Mouse (Mus musculus): ENCODE results near the gene Itga6. TPM values are rescaled to one million over a fixed set of nuclear protein-coding genes. Genes with fewer than 3 reads are reported as not detected.
"Not testable (repeated sequence)": the region's sequence is repeated elsewhere in the genome, so short reads cannot be mapped to it uniquely, and the experiment has no call there.

Itga6 gene
- polyA plus RNA-seq, 1 experiment from 2014 or later: 78.2 TPM

DNA sequence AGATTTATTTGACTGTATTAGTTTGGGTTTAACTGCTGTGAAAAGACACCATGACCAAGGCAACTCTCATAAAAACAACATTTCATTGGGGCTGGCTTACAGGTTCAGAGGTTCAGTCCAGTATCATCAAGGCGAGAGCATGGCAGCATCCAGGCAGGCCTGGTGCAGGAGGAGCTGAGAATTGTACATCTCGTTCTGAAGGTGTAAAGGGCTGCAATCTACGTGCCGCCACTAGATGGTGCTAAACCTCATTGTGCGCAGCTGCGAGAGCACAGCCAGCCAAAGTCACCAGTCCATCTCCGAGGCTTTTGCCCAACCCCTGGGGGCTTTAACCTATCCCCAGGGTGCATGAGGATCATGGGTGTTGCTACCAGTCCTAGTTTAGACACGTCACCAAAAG is 106.7 kb downstream of the Itga6 start:
- peak; percentile 61 for ATAC-seq
- not testable (repeated sequence) for H3K27ac ChIP-seq (ENCODE audit: low read length); H3K4me2 ChIP-seq (replicated peaks; ENCODE audit: low read depth, low read length); H3K36me3 ChIP-seq (ENCODE audit: insufficient read depth, low read length); H3K4me1 ChIP-seq (ENCODE audit: insufficient read depth, low read depth, low read length); H3K9ac ChIP-seq (replicated peaks; ENCODE audit: low read depth); H3K27me3 ChIP-seq (replicated peaks; ENCODE audit: insufficient read depth, low read length); H3K4me3 ChIP-seq (ENCODE audit: low read depth, low read length); H3K9me3 ChIP-seq (ENCODE audit: low read length)
- DNase-seq (ENCODE audit: low spot score): peak; percentile 33
- WGBS: 10% methylated on average over 6 of the region's 8 CpGs
- peak; percentile 67 for TF ChIP-seq CTCF (IDR thresholded peaks at IDR 0.05)

DNA sequence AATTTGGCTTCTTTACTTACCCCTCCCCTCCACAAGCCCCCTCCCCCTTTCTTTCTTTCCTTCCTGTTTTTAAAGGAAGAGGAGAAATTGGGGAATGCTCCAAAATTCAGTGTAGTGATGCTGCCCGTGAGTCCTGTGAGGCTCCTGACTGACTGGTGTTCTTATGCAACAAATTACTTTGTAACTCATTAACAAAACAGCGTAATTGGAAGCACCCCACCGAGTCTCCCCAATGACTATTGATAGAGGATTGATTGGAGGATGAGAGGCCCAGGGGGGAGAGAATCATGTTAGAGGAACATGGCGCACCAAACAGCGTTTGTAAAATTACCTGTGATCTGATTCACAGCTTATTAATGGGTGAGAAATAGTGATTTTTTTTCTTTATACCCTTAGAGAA is 109.7 kb downstream of the Itga6 start:
- DNase-seq (ENCODE audit: low spot score): no peak
- no peaks in the 10 kb centered on the region for H3K4me1 ChIP-seq (ENCODE audit: insufficient read depth, low read depth, low read length)
- H3K27me3 ChIP-seq (replicated peaks; ENCODE audit: insufficient read depth, low read length): no peaks in the 10 kb centered on the region
- H3K4me3 ChIP-seq (ENCODE audit: low read depth, low read length): no peak overlapping the region
- no peak for TF ChIP-seq EP300 (IDR thresholded peaks at IDR 0.05)
- no peak for TF ChIP-seq CTCF (IDR thresholded peaks at IDR 0.05)
- H3K9ac ChIP-seq (replicated peaks; ENCODE audit: low read depth): no peak overlapping the region
- WGBS: 83% methylated on average over 5 of the region's 5 CpGs
- no peaks in the 10 kb centered on the region for H3K9me3 ChIP-seq (ENCODE audit: low read length)
- H3K27ac ChIP-seq (ENCODE audit: low read length): no peak overlapping the region
- ATAC-seq: no peak
- H3K4me2 ChIP-seq (replicated peaks; ENCODE audit: low read depth, low read length): no peak overlapping the region
- no peaks in the 10 kb centered on the region for H3K36me3 ChIP-seq (ENCODE audit: insufficient read depth, low read length)

DNA sequence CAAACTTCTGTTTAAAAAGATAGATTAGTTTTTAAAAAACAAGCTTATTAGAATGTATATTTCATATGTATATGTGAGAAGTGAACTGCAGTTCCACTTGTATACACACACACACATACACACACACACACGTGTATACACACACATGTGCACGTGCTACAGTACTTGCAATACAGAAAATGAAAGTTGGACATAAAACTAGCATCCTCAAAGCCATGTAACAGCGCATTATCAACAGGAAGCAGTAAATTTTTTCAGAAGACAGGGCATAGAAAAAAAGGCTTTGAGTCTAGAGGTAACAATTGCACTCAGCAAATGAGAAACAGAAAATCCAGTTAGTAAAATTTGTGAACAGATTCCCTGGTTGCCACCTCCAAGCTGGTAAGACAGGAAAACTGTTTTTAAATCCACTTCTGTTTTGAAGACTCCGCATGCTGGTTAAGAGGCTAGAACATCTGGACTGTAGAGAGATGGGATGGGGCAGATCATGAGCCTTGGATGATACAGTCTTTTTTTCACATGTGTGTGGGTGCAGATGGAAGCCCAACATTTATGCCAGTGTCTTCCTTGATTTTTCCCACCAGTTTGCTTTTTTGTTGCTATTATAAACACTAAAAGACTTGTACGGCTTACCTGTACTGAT is 118.2 kb downstream of the Itga6 start:
- Histone ChIP-seq H3K4me1 (ENCODE audit: insufficient read depth, low read depth, low read length) (no peaks in the 10 kb centered on the region), H3K4me2 (replicated peaks; ENCODE audit: low read depth, low read length) (no peak overlapping the region), H3K27me3 (replicated peaks; ENCODE audit: insufficient read depth, low read length) (no peaks in the 10 kb centered on the region), H3K4me3 (ENCODE audit: low read depth, low read length) (no peak overlapping the region), H3K9ac (replicated peaks; ENCODE audit: low read depth) (no peak overlapping the region), H3K36me3 (ENCODE audit: insufficient read depth, low read length) (no peaks in the 10 kb centered on the region), H3K9me3 (ENCODE audit: low read length) (no peaks in the 10 kb centered on the region), H3K27ac (ENCODE audit: low read length) (no peak overlapping the region)
- no peak for ATAC-seq
- TF ChIP-seq EP300 (IDR thresholded peaks at IDR 0.05): no peak
- TF ChIP-seq CTCF (IDR thresholded peaks at IDR 0.05): no peak
- no peak for DNase-seq (ENCODE audit: low spot score)
- WGBS: 78% methylated on average over 5 of the region's 5 CpGs

DNA sequence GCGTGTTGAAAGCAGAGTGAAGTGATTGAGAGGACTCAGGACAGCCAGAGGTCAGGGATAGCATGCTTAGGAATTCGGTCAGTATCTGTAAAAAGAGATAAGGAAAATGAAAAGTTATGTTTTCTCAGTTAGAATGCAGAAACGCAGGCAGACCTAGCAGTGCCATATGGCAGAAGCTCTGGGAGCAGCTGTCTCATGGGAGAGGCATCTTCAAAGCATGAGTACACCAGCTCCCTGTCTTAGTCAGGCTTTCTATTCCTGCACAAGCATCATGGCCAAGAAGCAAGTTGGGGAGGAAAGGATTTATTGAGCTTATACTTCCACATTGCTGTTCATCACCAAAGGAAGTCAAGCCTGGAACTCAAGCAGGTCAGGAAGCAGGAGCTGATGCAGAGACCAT is 119.6 kb downstream of the Itga6 start:
- no peak for DNase-seq (ENCODE audit: low spot score)
- no peak overlapping the region for H3K9ac ChIP-seq (replicated peaks; ENCODE audit: low read depth)
- TF ChIP-seq EP300 (IDR thresholded peaks at IDR 0.05) (no peak), CTCF (IDR thresholded peaks at IDR 0.05) (no peak)
- no peak overlapping the region for H3K4me3 ChIP-seq (ENCODE audit: low read depth, low read length)
- no peaks in the 10 kb centered on the region for H3K4me1 ChIP-seq (ENCODE audit: insufficient read depth, low read depth, low read length)
- no peaks in the 10 kb centered on the region for H3K36me3 ChIP-seq (ENCODE audit: insufficient read depth, low read length)
- ATAC-seq: no peak
- H3K9me3 ChIP-seq (ENCODE audit: low read length): no peaks in the 10 kb centered on the region
- WGBS: 30% methylated on average over 3 of the region's 3 CpGs
- H3K27ac ChIP-seq (ENCODE audit: low read length): no peak overlapping the region
- no peaks in the 10 kb centered on the region for H3K27me3 ChIP-seq (replicated peaks; ENCODE audit: insufficient read depth, low read length)
- no peak overlapping the region for H3K4me2 ChIP-seq (replicated peaks; ENCODE audit: low read depth, low read length)

DNA sequence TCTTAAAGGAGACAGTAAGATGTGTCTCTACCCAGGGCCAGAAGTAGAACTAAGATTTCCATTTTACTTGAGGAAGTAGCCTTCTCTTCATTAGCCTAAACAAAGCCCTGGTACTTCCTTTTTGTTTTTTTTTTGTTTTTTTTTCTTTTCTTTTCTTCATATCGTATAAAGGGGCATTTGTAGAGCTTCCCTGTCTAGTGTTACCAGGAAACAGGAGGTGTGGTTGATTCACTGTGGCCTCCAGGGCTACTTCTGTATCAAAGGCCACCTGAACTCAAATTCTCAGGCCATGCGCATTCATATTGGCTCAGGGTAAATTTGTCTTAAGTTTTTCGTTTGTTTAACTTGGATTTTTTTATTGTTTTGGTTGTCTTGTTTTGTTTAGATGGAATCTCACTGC is 120.5 kb downstream of the Itga6 start:
- Histone ChIP-seq H3K27ac (ENCODE audit: low read length) (no peak overlapping the region), H3K4me2 (replicated peaks; ENCODE audit: low read depth, low read length) (no peak overlapping the region), H3K9me3 (ENCODE audit: low read length) (no peaks in the 10 kb centered on the region), H3K4me1 (ENCODE audit: insufficient read depth, low read depth, low read length) (no peaks in the 10 kb centered on the region), H3K36me3 (ENCODE audit: insufficient read depth, low read length) (no peaks in the 10 kb centered on the region), H3K9ac (replicated peaks; ENCODE audit: low read depth) (no peak overlapping the region), H3K4me3 (ENCODE audit: low read depth, low read length) (no peak overlapping the region), H3K27me3 (replicated peaks; ENCODE audit: insufficient read depth, low read length) (no peaks in the 10 kb centered on the region)
- WGBS: 50% methylated on average over 3 of the region's 3 CpGs
- DNase-seq (ENCODE audit: low spot score) (no peak), ATAC-seq (no peak)
- TF ChIP-seq EP300 (IDR thresholded peaks at IDR 0.05) (no peak), CTCF (IDR thresholded peaks at IDR 0.05) (no peak)

DNA sequence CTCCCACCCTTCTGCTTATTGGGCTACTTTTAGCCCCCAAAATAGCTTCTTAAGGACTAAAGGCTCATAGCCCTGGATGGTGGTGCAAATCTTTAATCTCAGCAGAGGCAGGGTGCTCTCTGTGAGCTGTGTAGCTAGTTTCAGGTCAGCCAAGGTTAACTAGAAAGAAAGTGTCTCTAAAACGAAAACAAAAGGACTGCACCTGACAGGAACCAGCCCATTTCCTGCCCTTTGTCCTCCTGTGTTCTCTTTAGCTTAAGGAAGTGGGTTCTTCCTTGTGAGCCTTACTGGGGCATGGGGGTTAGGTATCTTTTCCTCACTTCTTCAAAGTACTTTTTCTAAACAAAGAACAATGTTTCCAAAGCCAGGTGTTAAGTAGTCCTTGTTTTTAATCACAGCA is 121.1 kb downstream of the Itga6 start:
- Histone ChIP-seq H3K27ac (ENCODE audit: low read length) (no peak overlapping the region), H3K4me1 (ENCODE audit: insufficient read depth, low read depth, low read length) (no peaks in the 10 kb centered on the region), H3K4me3 (ENCODE audit: low read depth, low read length) (no peak overlapping the region), H3K9ac (replicated peaks; ENCODE audit: low read depth) (no peak overlapping the region), H3K27me3 (replicated peaks; ENCODE audit: insufficient read depth, low read length) (no peaks in the 10 kb centered on the region), H3K9me3 (ENCODE audit: low read length) (no peaks in the 10 kb centered on the region), H3K36me3 (ENCODE audit: insufficient read depth, low read length) (no peaks in the 10 kb centered on the region), H3K4me2 (replicated peaks; ENCODE audit: low read depth, low read length) (no peak overlapping the region)
- peak; percentile 42 for DNase-seq (ENCODE audit: low spot score)
- no peak for ATAC-seq
- WGBS: 48% methylated on average over 1 of the region's 1 CpGs
- TF ChIP-seq CTCF (IDR thresholded peaks at IDR 0.05): no peak
- no peak for TF ChIP-seq EP300 (IDR thresholded peaks at IDR 0.05)

DNA sequence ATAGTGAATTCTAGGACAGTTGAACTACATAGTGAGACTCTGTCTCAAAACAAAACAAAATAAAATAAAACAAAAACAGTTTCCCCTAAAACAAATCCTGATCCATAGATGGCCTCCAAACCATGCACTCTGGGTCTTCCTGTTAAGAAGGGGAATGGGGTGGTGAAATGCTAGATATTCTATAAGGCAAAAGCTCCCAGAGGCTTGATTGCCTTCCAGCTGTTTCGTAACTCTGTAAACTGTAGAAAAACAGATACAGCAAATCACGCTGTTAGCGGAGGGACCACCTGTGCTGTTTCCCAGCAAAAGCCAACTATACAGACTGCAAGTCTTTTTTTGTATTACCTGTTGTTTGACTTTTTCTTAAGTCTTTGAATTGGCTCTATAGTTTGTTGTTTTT is 121.6 kb downstream of the Itga6 start:
- WGBS: 59% methylated on average over 3 of the region's 3 CpGs
- TF ChIP-seq CTCF (IDR thresholded peaks at IDR 0.05) (no peak), EP300 (IDR thresholded peaks at IDR 0.05) (no peak)
- H3K9ac ChIP-seq (replicated peaks; ENCODE audit: low read depth): no peak overlapping the region

More for the DNA sequence above, 121.6 kb downstream of the Itga6 start:
- no peak for DNase-seq (ENCODE audit: low spot score)
- Histone ChIP-seq H3K27ac (ENCODE audit: low read length) (0 out of 2 replicates have a peak overlapping the region, but pooled peaks have one; percentile 15), H3K27me3 (replicated peaks; ENCODE audit: insufficient read depth, low read length) (no peaks in the 10 kb centered on the region), H3K4me3 (ENCODE audit: low read depth, low read length) (no peak overlapping the region), H3K4me2 (replicated peaks; ENCODE audit: low read depth, low read length) (no peak overlapping the region), H3K36me3 (ENCODE audit: insufficient read depth, low read length) (no peaks in the 10 kb centered on the region), H3K4me1 (ENCODE audit: insufficient read depth, low read depth, low read length) (no peaks in the 10 kb centered on the region), H3K9me3 (ENCODE audit: low read length) (no peaks in the 10 kb centered on the region)
- no peak for ATAC-seq

Measured in lung, postnatal 0 days (tissue).